Mouse (Mus musculus): ENCODE data around the gene Duox2. TPM values are rescaled to one million over a fixed set of nuclear protein-coding genes. Genes with fewer than 3 reads are reported as not detected.

Duox2 gene
- polyA plus RNA-seq, 1 experiment from 2014 or later, result 0.07 TPM

DNA sequence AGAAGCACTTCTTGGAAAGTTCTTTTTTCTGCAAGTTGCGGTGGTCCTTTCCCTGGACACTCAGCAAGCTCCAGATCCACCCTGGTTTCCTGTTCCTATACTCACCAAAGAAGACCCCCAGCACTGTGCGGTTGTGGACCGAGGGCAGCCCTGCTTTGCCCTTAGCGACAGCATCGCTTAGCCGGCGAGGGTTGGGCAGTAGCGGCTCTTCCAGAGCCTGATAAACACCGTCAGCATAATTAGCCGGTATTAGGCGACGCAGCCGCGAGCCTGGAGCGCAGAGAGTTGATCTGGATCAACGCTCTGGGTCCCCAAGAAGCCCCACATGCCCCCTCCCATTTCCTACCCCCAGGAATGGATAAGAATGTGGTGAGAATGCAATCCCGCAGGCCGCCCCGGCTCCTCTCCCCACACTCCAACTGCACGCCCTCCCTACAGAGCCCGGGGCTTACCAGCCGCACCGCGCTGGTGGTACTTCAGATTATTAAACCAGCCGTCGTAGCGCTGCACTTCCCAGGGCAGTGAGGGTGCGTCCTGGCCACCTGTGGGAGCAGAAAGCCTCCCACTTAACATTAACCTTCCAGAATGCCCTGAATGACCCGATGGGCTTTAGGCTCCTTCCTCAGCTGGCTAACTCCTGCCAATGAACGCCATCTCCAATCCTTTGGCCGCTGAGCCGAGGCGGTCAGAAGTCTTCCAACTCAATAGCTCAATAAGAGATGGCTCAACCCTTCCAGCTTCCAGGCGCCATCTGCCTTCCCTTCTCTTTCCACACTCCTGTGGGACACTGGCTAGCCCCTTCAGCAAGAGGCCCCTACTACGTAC lies 766 bp downstream of the Duox2 start:
- no peak for TF ChIP-seq CTCF (IDR thresholded peaks at IDR 0.05; ENCODE audit: low read depth)
- Histone ChIP-seq H3K4me1 (ENCODE audit: insufficient read depth) (0 out of 2 replicates have a peak, but pooled peaks cover 6% of the 10 kb centered on the region), H3K27ac (ENCODE audit: low read depth) (no peak overlapping the region), H3K9ac (no peak overlapping the region), H3K36me3 (ENCODE audit: insufficient read depth) (no peaks in the 10 kb centered on the region), H3K4me2 (peak overlapping the region; percentile 39), H3K4me3 (ENCODE audit: low read depth, low read length) (peak overlapping the region; percentile 16), H3K27me3 (ENCODE audit: insufficient read depth, low read length) (peaks cover 84% of the 10 kb centered on the region), H3K9me3 (ENCODE audit: low read depth, low read length) (no peaks in the 10 kb centered on the region)
- WGBS, result 1% methylated on average over 35 of the region's 35 CpGs
- peak; percentile 12 for DNase-seq
- no peak for ATAC-seq (ENCODE audit: insufficient read depth)

- Histone ChIP-seq H3K4me1 (ENCODE audit: insufficient read depth) (0 out of 2 replicates have a peak, but pooled peaks cover 6% of the 10 kb centered on the region), H3K4me3 (ENCODE audit: low read depth, low read length) (no peak overlapping the region), H3K9me3 (ENCODE audit: low read depth, low read length) (no peaks in the 10 kb centered on the region), H3K27me3 (ENCODE audit: insufficient read depth, low read length) (peaks cover 58% of the 10 kb centered on the region), H3K4me2 (no peak overlapping the region), H3K27ac (ENCODE audit: low read depth) (no peak overlapping the region), H3K9ac (no peak overlapping the region), H3K36me3 (ENCODE audit: insufficient read depth) (no peaks in the 10 kb centered on the region)
- peak; percentile 8 for DNase-seq
- TF ChIP-seq CTCF (IDR thresholded peaks at IDR 0.05; ENCODE audit: low read depth), result 0 out of 2 replicates have a peak, but pooled peaks have one; percentile 15
- WGBS, result 8% methylated on average over 7 of the region's 7 CpGs
- ATAC-seq (ENCODE audit: insufficient read depth), result no peak
Observed at GRCm38 (mm10) chr2:122294916-122295315, 3.3 kb downstream of the Duox2 start.

DNA sequence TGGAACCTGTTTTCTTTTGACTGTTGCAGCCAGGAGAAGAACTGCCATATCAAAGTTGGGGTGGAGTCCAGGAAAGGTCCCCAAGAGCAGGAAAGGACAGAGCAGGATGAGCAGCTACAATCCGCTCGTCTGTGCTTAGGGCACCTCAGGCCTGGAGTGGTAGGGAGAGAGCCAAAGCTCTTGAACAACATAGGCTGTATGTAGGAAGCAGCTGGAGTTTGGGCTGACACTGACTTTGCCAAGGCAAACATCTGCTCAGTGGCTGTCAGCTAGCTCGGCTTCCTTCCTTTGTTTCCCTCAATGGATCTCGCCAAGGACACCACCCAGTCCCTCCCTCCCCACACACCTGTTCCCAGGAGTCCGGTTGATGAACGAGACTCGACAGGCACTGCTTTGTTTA lies 12.1 kb downstream of the Duox2 start:
- no peak overlapping the region for H3K4me3 ChIP-seq (ENCODE audit: low read depth, low read length)
- no peaks in the 10 kb centered on the region for H3K4me1 ChIP-seq (ENCODE audit: insufficient read depth)
- 46% methylated on average over 7 of the region's 7 CpGs for WGBS
- H3K4me2 ChIP-seq, result no peak overlapping the region
- ATAC-seq (ENCODE audit: insufficient read depth) (no peak), DNase-seq (peak; percentile 14)
- TF ChIP-seq CTCF (IDR thresholded peaks at IDR 0.05; ENCODE audit: low read depth), result no peak
- H3K9me3 ChIP-seq (ENCODE audit: low read depth, low read length), result no peaks in the 10 kb centered on the region
- no peak overlapping the region for H3K27ac ChIP-seq (ENCODE audit: low read depth)
- H3K36me3 ChIP-seq (ENCODE audit: insufficient read depth), result no peaks in the 10 kb centered on the region
- no peaks in the 10 kb centered on the region for H3K27me3 ChIP-seq (ENCODE audit: insufficient read depth, low read length)
- no peak overlapping the region for H3K9ac ChIP-seq

- no peak for TF ChIP-seq CTCF (IDR thresholded peaks at IDR 0.05; ENCODE audit: low read depth)
- DNase-seq (no peak), ATAC-seq (ENCODE audit: insufficient read depth) (no peak)
- no peaks in the 10 kb centered on the region for H3K36me3 ChIP-seq (ENCODE audit: insufficient read depth)
- whole genome bisulfite sequencing, result 38% methylated on average over 9 of the region's 9 CpGs
- H3K9ac ChIP-seq, result no peak overlapping the region
- H3K4me1 ChIP-seq (ENCODE audit: insufficient read depth), result no peaks in the 10 kb centered on the region
- no peak overlapping the region for H3K4me2 ChIP-seq
- H3K27ac ChIP-seq (ENCODE audit: low read depth), result no peak overlapping the region
- no peak overlapping the region for H3K4me3 ChIP-seq (ENCODE audit: low read depth, low read length)
- no peaks in the 10 kb centered on the region for H3K27me3 ChIP-seq (ENCODE audit: insufficient read depth, low read length)
- no peaks in the 10 kb centered on the region for H3K9me3 ChIP-seq (ENCODE audit: low read depth, low read length)
Observed at GRCm38 (mm10) chr2:122284091-122284490, 14.2 kb downstream of the Duox2 start.

DNA sequence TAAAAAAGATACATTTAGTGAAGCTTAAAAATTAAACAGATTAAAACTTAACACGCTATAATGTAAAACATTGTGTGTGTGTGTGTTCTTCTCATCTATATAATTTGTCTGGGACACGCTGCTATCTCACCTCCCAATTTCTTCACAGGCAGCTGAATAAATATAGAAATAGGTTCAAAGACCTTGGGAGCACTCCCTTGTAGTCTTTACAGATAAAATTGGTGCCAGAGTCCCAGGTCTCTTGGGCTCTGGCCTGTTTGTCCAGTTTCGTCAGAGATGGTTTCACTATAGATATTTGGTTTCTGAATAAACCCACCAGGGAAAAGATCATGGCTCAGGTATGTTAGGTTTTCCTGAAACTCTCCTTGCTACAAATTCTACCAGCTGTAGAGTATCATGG lies 19.5 kb downstream of the Duox2 start:
- no peaks in the 10 kb centered on the region for H3K4me1 ChIP-seq (ENCODE audit: insufficient read depth)
- TF ChIP-seq CTCF (IDR thresholded peaks at IDR 0.05; ENCODE audit: low read depth), result no peak
- no peaks in the 10 kb centered on the region for H3K36me3 ChIP-seq (ENCODE audit: insufficient read depth)
- no peak for ATAC-seq (ENCODE audit: insufficient read depth)
- 71% methylated on average over 3 of the region's 3 CpGs for WGBS
- no peak overlapping the region for H3K4me2 ChIP-seq
- no peak overlapping the region for H3K27ac ChIP-seq (ENCODE audit: low read depth)
- H3K9ac ChIP-seq, result no peak overlapping the region
- no peak for DNase-seq
- H3K27me3 ChIP-seq (ENCODE audit: insufficient read depth, low read length), result no peaks in the 10 kb centered on the region
- H3K4me3 ChIP-seq (ENCODE audit: low read depth, low read length), result no peak overlapping the region
- H3K9me3 ChIP-seq (ENCODE audit: low read depth, low read length), result no peaks in the 10 kb centered on the region

- no peak for TF ChIP-seq CTCF (IDR thresholded peaks at IDR 0.05; ENCODE audit: low read depth)
- no peak overlapping the region for H3K4me3 ChIP-seq (ENCODE audit: low read depth, low read length)
- H3K36me3 ChIP-seq (ENCODE audit: insufficient read depth), result no peaks in the 10 kb centered on the region
- no peak overlapping the region for H3K4me2 ChIP-seq
- H3K9me3 ChIP-seq (ENCODE audit: low read depth, low read length), result no peaks in the 10 kb centered on the region
- H3K27me3 ChIP-seq (ENCODE audit: insufficient read depth, low read length), result no peaks in the 10 kb centered on the region
- no peak overlapping the region for H3K9ac ChIP-seq
- no peaks in the 10 kb centered on the region for H3K4me1 ChIP-seq (ENCODE audit: insufficient read depth)
- WGBS, result 76% methylated on average over 7 of the region's 7 CpGs
- no peak overlapping the region for H3K27ac ChIP-seq (ENCODE audit: low read depth)
- no peak for DNase-seq
- no peak for ATAC-seq (ENCODE audit: insufficient read depth)
Observed at GRCm38 (mm10) chr2:122266407-122267193, 31.6 kb downstream of the Duox2 start.

DNA sequence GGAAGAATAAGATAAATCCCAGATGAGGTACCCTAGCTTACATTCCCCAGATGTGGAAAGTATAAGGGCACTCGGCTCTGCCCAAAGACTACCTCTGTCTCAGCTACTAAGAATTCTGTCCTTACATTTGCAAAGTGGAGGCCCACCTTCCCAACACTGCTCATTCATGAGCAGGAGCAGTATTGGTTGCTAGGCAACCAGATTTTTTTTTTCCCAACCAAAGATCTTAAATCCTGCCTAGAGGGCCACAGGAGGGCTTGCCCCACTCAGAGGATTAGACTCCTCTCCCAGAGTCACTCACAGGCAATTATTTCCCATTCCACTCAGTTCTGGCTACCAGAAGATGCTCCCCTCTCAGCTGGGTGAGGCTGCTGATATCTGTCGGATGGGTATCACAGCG lies 33.6 kb downstream of the Duox2 start:
- ATAC-seq (ENCODE audit: insufficient read depth) (peak; percentile 28; the same call in 1 of the 2 replicates), DNase-seq (peak; percentile 71)
- Histone ChIP-seq H3K27me3 (ENCODE audit: insufficient read depth, low read length) (no peaks in the 10 kb centered on the region), H3K9me3 (ENCODE audit: low read depth, low read length) (no peaks in the 10 kb centered on the region), H3K27ac (ENCODE audit: low read depth) (no peak overlapping the region), H3K4me1 (ENCODE audit: insufficient read depth) (no peaks in the 10 kb centered on the region), H3K4me3 (ENCODE audit: low read depth, low read length) (no peak overlapping the region), H3K36me3 (ENCODE audit: insufficient read depth) (no peaks in the 10 kb centered on the region), H3K9ac (no peak overlapping the region), H3K4me2 (no peak overlapping the region)
- TF ChIP-seq CTCF (IDR thresholded peaks at IDR 0.05; ENCODE audit: low read depth), result no peak
- WGBS, result 80% methylated on average over 3 of the region's 3 CpGs

All from lung, embryonic 14.5 days (tissue).